Mouse (Mus musculus) cerebellum, adult 2 months (tissue): Measurements from ENCODE around the gene Flt1.

ENCODE experiments used
- CTCF ChIP-seq: fragments of 200-500 bp; IDR thresholded peaks from 2 replicates; pipeline ENCODE4 v1.5.1; 2011; ENCODE audit warnings: low read depth, mild to moderate bottlenecking, control low read depth, low read length, moderate library complexity, borderline replicate concordance; ENCODE audit not compliant: insufficient read depth
- POLR2A ChIP-seq: fragments of 200-500 bp; IDR thresholded peaks from 2 replicates; pipeline ENCODE4 v1.6.1; 2011; ENCODE audit warnings: low read length, control low read depth, borderline replicate concordance; ENCODE audit not compliant: insufficient read depth

DNA sequence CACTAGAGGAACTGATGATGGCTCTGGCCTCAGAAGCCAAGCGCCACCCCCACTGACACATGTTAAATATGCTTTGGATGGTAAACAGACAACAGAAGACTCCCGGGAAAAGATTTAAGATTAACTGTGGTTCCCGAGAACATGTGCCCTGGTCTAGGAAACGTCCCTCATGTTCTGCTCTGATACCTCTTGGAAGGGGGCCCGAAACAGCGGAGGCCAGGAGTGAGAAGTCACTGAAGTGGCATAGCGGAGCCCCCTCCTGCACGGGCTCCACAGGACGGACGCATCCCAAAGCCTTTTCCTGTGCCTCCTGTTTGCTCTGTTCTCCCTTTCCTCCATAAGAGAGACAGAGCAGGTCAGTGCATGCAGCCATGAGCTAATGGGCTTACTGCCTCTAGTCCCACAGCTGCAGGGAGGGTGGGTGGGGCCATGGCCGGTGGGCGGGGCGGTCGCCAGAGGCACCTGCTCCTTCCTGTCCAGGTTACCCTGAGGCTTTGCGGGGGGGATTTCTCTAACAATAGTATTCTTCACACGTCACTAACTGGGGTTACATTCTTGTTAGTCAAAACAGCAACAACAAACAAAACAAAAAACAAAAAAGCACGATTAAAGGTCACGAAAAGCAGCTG is 162.2 kb downstream of the Flt1 start:
- TF ChIP-seq CTCF, result no peak
- TF ChIP-seq POLR2A, result no peak
